18 mouse cellular contexts compared by ENCODE assay signal in genomic region chr14:123760079-123760478, GRCm38 (mm10).
DNase-seq lines count a peak whose midpoint lies in the region; ATAC-seq and TF ChIP-seq lines count a peak whose summit lies in the region.
"Had no signal": no experiment of that assay in that cellular context is flagged by ENCODE, and none has a peak within 500 bp of the region (broad histone marks: within the 10 kb centered on the region; RNA-seq: fewer than 3 reads in every experiment).

No protein-coding gene starts in this region.

- H3K4me2 ChIP-seq in hindbrain, postnatal 0 days (ENCODE audit: low read depth, low read length): no peak overlapping the region
- H3K4me2 ChIP-seq in hindbrain, embryonic 13.5 days: no peak overlapping the region
- H3K4me2 ChIP-seq: embryonic facial prominence, embryonic 13.5 days; liver, embryonic 13.5 days; midbrain, embryonic 13.5 days had no signal

- DNase-seq in hindbrain, postnatal 0 days (ENCODE audit: low spot score): peak; percentile 41
- DNase-seq in Muller cell, postnatal 12 days (ENCODE audit: inconsistent ontology term): peak; percentile 70
- DNase-seq in cerebellum, adult 18-20 months: peak; percentile 29 to 32
- peak; percentile 41 to 75 for DNase-seq in layer of hippocampus, adult 18-20 months (ENCODE audit: low spot score in 2 of 2)
- no peak for DNase-seq in kidney, adult 8-10 months
- no peak for DNase-seq in spleen, postnatal 36 days (ENCODE audit: low spot score in 2 of 2)
- no peak for DNase-seq in gastrocnemius, postnatal 10 days
- DNase-seq: gastrocnemius, adult 2 months; heart, postnatal 36 days; liver, embryonic 13.5 days; lung, postnatal 14 days; thymus, adult 18-20 months had no signal

- no peaks in the 10 kb centered on the region for H3K36me3 ChIP-seq in hindbrain, postnatal 0 days (ENCODE audit: insufficient read depth, low read length)
- no peaks in the 10 kb centered on the region for H3K36me3 ChIP-seq in hindbrain, embryonic 13.5 days
- H3K36me3 ChIP-seq: embryonic facial prominence, embryonic 13.5 days; heart, embryonic 10.5 days; liver, embryonic 13.5 days; midbrain, embryonic 13.5 days had no signal

- no peak for TF ChIP-seq CTCF in hindbrain, postnatal 0 days (IDR thresholded peaks at IDR 0.05; ENCODE audit: low read depth)

- H3K27ac ChIP-seq in hindbrain, postnatal 0 days: no peak overlapping the region
- H3K27ac ChIP-seq in hindbrain, embryonic 13.5 days: no peak overlapping the region
- H3K27ac ChIP-seq: embryonic facial prominence, embryonic 13.5 days; gastrocnemius, adult 2 months; heart, embryonic 10.5 days; liver, embryonic 13.5 days; midbrain, embryonic 13.5 days had no signal

- H3K4me1 ChIP-seq in hindbrain, postnatal 0 days (ENCODE audit: insufficient read depth, low read length): no peaks in the 10 kb centered on the region
- H3K4me1 ChIP-seq in hindbrain, embryonic 13.5 days (replicated peaks): no peaks in the 10 kb centered on the region
- H3K4me1 ChIP-seq: embryonic facial prominence, embryonic 13.5 days; heart, embryonic 10.5 days; liver, embryonic 13.5 days; midbrain, embryonic 13.5 days had no signal

- no peaks in the 10 kb centered on the region for H3K27me3 ChIP-seq in hindbrain, postnatal 0 days (ENCODE audit: insufficient read depth, low read length)
- H3K27me3 ChIP-seq in hindbrain, embryonic 13.5 days: no peaks in the 10 kb centered on the region
- H3K27me3 ChIP-seq: embryonic facial prominence, embryonic 13.5 days; liver, embryonic 13.5 days; midbrain, embryonic 13.5 days had no signal

- 68% methylated on average over 4 of the region's 4 CpGs for WGBS in hindbrain, postnatal 0 days
- WGBS in hindbrain, embryonic 13.5 days: 79% methylated on average over 4 of the region's 4 CpGs

- H3K4me3 ChIP-seq in hindbrain, postnatal 0 days (ENCODE audit: low read length): no peak overlapping the region
- no peak overlapping the region for H3K4me3 ChIP-seq in hindbrain, embryonic 13.5 days
- H3K4me3 ChIP-seq: embryonic facial prominence, embryonic 13.5 days; gastrocnemius, adult 2 months; heart, embryonic 10.5 days; liver, embryonic 13.5 days; midbrain, embryonic 13.5 days had no signal

- 0 out of 2 replicates have a peak, but pooled peaks have one; percentile 24 for ATAC-seq in hindbrain, postnatal 0 days
- no peak for ATAC-seq in hindbrain, embryonic 13.5 days (ENCODE audit: low FRiP score)
- ATAC-seq: intestine, embryonic 16.5 days; midbrain, embryonic 13.5 days; Patski had no signal

- H3K9ac ChIP-seq in hindbrain, postnatal 0 days (replicated peaks; ENCODE audit: low read length): no peak overlapping the region
- H3K9ac ChIP-seq in hindbrain, embryonic 13.5 days: no peak overlapping the region
- H3K9ac ChIP-seq: embryonic facial prominence, embryonic 13.5 days; liver, embryonic 13.5 days; midbrain, embryonic 13.5 days had no signal

- no peaks in the 10 kb centered on the region for H3K9me3 ChIP-seq in hindbrain, postnatal 0 days (ENCODE audit: low read length)
- no peaks in the 10 kb centered on the region for H3K9me3 ChIP-seq in hindbrain, embryonic 13.5 days
- H3K9me3 ChIP-seq: embryonic facial prominence, embryonic 13.5 days; heart, embryonic 10.5 days; liver, embryonic 13.5 days; midbrain, embryonic 13.5 days had no signal

Comparison
In these comparisons a context has a peak if more than half of its experiments do, and no peak if none do; other contexts are left out.
1. DNase-seq: peak in hindbrain, postnatal 0 days (single experiment), Muller cell, postnatal 12 days (single experiment), cerebellum, adult 18-20 months (2 of 2) and layer of hippocampus, adult 18-20 months (2 of 2); none in kidney, adult 8-10 months (0 of 2), spleen, postnatal 36 days (0 of 2) and gastrocnemius, postnatal 10 days (single experiment).